Mouse (Mus musculus) lung, postnatal 0 days (tissue): ENCODE measurements at regions not wholly inside any gene's neighbourhood (a gene's known extent, or its start where the extent isn't known, plus 50 kb on each side); places are given as distances from the start of the nearest gene placed in this dataset.
"Not testable (repeated sequence)": the region's sequence is repeated elsewhere in the genome, so short reads cannot be mapped to it uniquely, and the experiment has no call there.

Source experiments
- CTCF ChIP-seq: IDR thresholded peaks from 2 replicates; pipeline ENCODE4 v1.5.1; 2016; ENCODE audit warnings: antibody characterized with exemption, mild to moderate bottlenecking
- EP300 ChIP-seq: IDR thresholded peaks from 2 replicates; pipeline ENCODE4 v1.6.1; 2016; ENCODE audit warnings: antibody characterized with exemption, mild to moderate bottlenecking, control low read depth

GRCm38 (mm10) chr1:161726098-161726497 is 62.2 kb downstream of the Fasl start:
- TF ChIP-seq EP300, CTCF: not testable (repeated sequence)
